Mouse (Mus musculus): ENCODE measurements around the gene Mpv17.

DNA sequence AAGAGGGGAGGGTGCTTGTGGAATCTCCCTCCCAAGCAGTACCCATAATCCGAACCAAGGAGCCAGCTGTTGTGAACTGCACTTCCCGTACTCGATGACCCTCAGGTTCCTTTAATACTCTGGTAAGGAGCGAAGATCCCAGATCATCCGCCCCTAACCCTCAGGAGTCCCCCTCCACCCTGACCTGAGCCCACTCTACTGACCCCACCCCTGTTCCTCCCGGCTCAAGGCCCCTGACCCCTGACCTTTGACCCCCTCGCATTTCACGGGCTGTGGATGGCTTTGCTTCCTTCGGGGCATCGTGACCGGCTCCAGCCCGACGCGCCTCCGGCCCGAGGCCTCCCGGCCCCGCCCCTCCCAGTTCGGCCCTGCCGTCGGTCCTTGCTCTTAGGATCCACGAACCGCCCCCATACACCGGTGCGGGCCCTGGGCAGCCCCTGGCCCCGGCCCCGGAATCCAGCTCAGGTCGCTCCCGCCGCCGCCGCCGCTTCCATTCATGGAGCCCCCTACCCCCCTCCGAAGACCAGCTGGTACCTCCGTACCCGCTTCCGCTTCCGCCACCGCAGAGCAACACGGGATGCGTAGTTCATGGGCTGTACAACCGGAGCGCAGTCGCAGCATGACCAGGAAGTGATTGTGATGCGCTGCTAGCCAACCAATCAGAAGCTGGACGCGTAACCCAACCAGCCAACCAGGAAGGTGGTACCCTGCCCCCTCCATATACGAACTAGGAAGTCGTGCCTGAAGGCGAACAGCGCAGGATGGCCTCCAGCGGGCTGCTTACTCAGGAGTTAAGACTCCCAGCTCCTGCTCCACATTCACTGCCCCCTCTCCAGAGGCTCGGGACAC lies 47.9 kb upstream of the Mpv17 start, which contains the start of gene Zfp513:
- 0 out of 2 replicates have a peak, but pooled peaks have one; percentile 6 for TF ChIP-seq EP300 (IDR thresholded peaks at IDR 0.05; ENCODE audit: low read depth)
- no peak for TF ChIP-seq CTCF (IDR thresholded peaks at IDR 0.05; ENCODE audit: low read depth)

Measured in liver, postnatal 0 days (tissue).